Mouse (Mus musculus) embryonic facial prominence, embryonic 15.5 days (tissue): ENCODE results near the gene Aph1b. TPM values are rescaled to one million over a fixed set of nuclear protein-coding genes. Genes with fewer than 3 reads are reported as not detected.
"Not testable (repeated sequence)": the region's sequence is repeated elsewhere in the genome, so short reads cannot be mapped to it uniquely, and the experiment has no call there.

Experiments used
- ATAC-seq: fragments of 200-750 bp; cut with Nextera tagmentation; 2 replicates; pipeline ENCODE4 v1.8.0; 2017; ENCODE audit warnings: low read depth, moderate TSS enrichment; ENCODE audit not compliant: insufficient number of reproducible peaks, low FRiP score, low TSS enrichment
- H3K27ac ChIP-seq: fragments of 300-500 bp; sonication (generic); replicated peaks from 2 replicates; pipeline ENCODE4 v1.5.1; 2015; ENCODE audit warnings: mild to moderate bottlenecking, inconsistent platforms
- H3K27me3 ChIP-seq: fragments of 300-500 bp; sonication (generic); 2 replicates; pipeline ENCODE4 v1.6.1; 2015; ENCODE audit warnings: inconsistent platforms
- H3K36me3 ChIP-seq: fragments of 300-500 bp; sonication (generic); 2 replicates; pipeline ENCODE4 v1.6.1; 2015; ENCODE audit warnings: mild to moderate bottlenecking, inconsistent platforms
- H3K4me1 ChIP-seq: fragments of 300-500 bp; sonication (generic); 2 replicates; pipeline ENCODE4 v1.6.1; 2015; ENCODE audit warnings: inconsistent platforms
- H3K4me2 ChIP-seq: fragments of 300-500 bp; sonication (generic); replicated peaks from 2 replicates; pipeline ENCODE4 v1.6.1; 2015; ENCODE audit warnings: mild to moderate bottlenecking, inconsistent platforms
- H3K4me3 ChIP-seq: fragments of 300-500 bp; sonication (generic); replicated peaks from 2 replicates; pipeline ENCODE4 v1.5.1; 2015; ENCODE audit warnings: mild to moderate bottlenecking, inconsistent platforms
- H3K9ac ChIP-seq: fragments of 300-500 bp; sonication (generic); 2 replicates; pipeline ENCODE4 v1.6.1; 2015; ENCODE audit warnings: inconsistent platforms
- H3K9me3 ChIP-seq: fragments of 300-500 bp; sonication (generic); replicated peaks from 2 replicates; pipeline ENCODE4 v1.6.1; 2016; ENCODE audit warnings: inconsistent platforms
- WGBS: fragments of 180-500 bp; shearing (Covaris S2); methylation state at CpG from one replicate; pipeline ENCODE4 v1.1.7; 2015; 5-methylcytosine and 5-hydroxymethylcytosine counted together
- polyA plus RNA-seq: library from polyadenylated mRNA; unstranded; fragments of >200 nt; fragmentation: Nextera tagmentation; extraction: Ambion mirVana; gene quantifications from 2 replicates; pipeline ENCODE4 v1.2.1, GENCODE M21; 2015

The Aph1b gene
- 10.7 and 11.0 TPM in 2 replicates for polyA plus RNA-seq

- H3K4me3 ChIP-seq = peak within 1 kb of the TSS; percentile 77
- peak within 1 kb of the TSS; percentile 62 for H3K9ac ChIP-seq
- peak within 1 kb of the TSS; percentile 90 for H3K27ac ChIP-seq
- H3K9me3 ChIP-seq = no peaks in the 10 kb centered on the region
- H3K4me1 ChIP-seq = peaks cover 3% of the 10 kb centered on the region; the same call in 1 of the 2 replicates
- peak; percentile 98 for ATAC-seq
- no peaks in the 10 kb centered on the region for H3K36me3 ChIP-seq
- peak within 1 kb of the TSS; percentile 82 for H3K4me2 ChIP-seq
- WGBS = under 1% methylated on average over 42 of the region's 42 CpGs
- no peaks in the 10 kb centered on the region for H3K27me3 ChIP-seq
Measured at GRCm38 (mm10) chr9:66795464-66796324, at the start of gene Aph1b. Aph1b (minus strand) TSS chr9:66795490.

- H3K27me3 ChIP-seq = no peaks in the 10 kb centered on the region
- peak; percentile 64 for ATAC-seq
- H3K9me3 ChIP-seq = no peaks in the 10 kb centered on the region
- peak overlapping the region; percentile 73 for H3K4me3 ChIP-seq
- no peaks in the 10 kb centered on the region for H3K36me3 ChIP-seq
- H3K27ac ChIP-seq = peak overlapping the region; percentile 17; the same call in 1 of the 2 replicates
- H3K4me1 ChIP-seq = peaks cover 14% of the 10 kb centered on the region
- peak overlapping the region; percentile 89 for H3K4me2 ChIP-seq
- no peak overlapping the region for H3K9ac ChIP-seq
- 0% methylated on average over 24 of the region's 24 CpGs for WGBS
Measured at GRCm38 (mm10) chr9:66835097-66835480, 39.8 kb upstream of the Aph1b start.

- Histone ChIP-seq H3K36me3 (no peaks in the 10 kb centered on the region), H3K27ac (peak within 1 kb of the TSS; percentile 17; the same call in 1 of the 2 replicates), H3K4me2 (peak within 1 kb of the TSS; percentile 89), H3K27me3 (no peaks in the 10 kb centered on the region), H3K9ac (peak within 1 kb of the TSS; percentile 44), H3K9me3 (no peaks in the 10 kb centered on the region), H3K4me1 (peaks cover 14% of the 10 kb centered on the region), H3K4me3 (peak within 1 kb of the TSS; percentile 73)
- under 1% methylated on average over 58 of the region's 58 CpGs for WGBS
- peak; percentile 100 for ATAC-seq
Measured at GRCm38 (mm10) chr9:66834318-66835096, 39.2 kb upstream of the Aph1b start, which contains the start of gene Aph1c. Aph1c (minus strand) TSS chr9:66834726.

GRCm38 (mm10) chr9:66833851-66834250, 38.6 kb upstream of the Aph1b start:
- H3K4me3 ChIP-seq = peak overlapping the region; percentile 73
- H3K9me3 ChIP-seq = no peaks in the 10 kb centered on the region
- WGBS = 16% methylated on average over 7 of the region's 7 CpGs
- H3K27ac ChIP-seq = no peak overlapping the region
- no peaks in the 10 kb centered on the region for H3K27me3 ChIP-seq
- peaks cover 14% of the 10 kb centered on the region for H3K4me1 ChIP-seq
- no peak overlapping the region; the same call in 1 of the 2 replicates for H3K9ac ChIP-seq
- H3K4me2 ChIP-seq = peak overlapping the region; percentile 89
- H3K36me3 ChIP-seq = no peaks in the 10 kb centered on the region
- ATAC-seq = no peak

- Histone ChIP-seq H3K27me3 (no peaks in the 10 kb centered on the region), H3K9ac (no peak overlapping the region), H3K4me3 (no peak overlapping the region), H3K4me1 (peaks cover 14% of the 10 kb centered on the region), H3K9me3 (no peaks in the 10 kb centered on the region), H3K36me3 (no peaks in the 10 kb centered on the region), H3K4me2 (no peak overlapping the region), H3K27ac (no peak overlapping the region)
- no peak for ATAC-seq
- 47% methylated on average over 4 of the region's 4 CpGs for WGBS
Measured at GRCm38 (mm10) chr9:66832366-66832908, 37.1 kb upstream of the Aph1b start.

GRCm38 (mm10) chr9:66825990-66826389, 30.7 kb upstream of the Aph1b start:
- 27% methylated on average over 1 of the region's 1 CpGs for WGBS
- Histone ChIP-seq H3K36me3 (no peaks in the 10 kb centered on the region), H3K4me1 (no peaks in the 10 kb centered on the region), H3K27me3 (no peaks in the 10 kb centered on the region), H3K27ac (no peak overlapping the region), H3K4me3 (no peak overlapping the region), H3K4me2 (no peak overlapping the region), H3K9ac (no peak overlapping the region), H3K9me3 (no peaks in the 10 kb centered on the region)
- no peak for ATAC-seq

- not testable (repeated sequence) for H3K4me2 ChIP-seq, H3K4me3 ChIP-seq, H3K9ac ChIP-seq, H3K4me1 ChIP-seq, H3K27me3 ChIP-seq, ATAC-seq, H3K27ac ChIP-seq, H3K9me3 ChIP-seq, H3K36me3 ChIP-seq
- no CpG with 5 or more reads among the region's 5 CpGs for WGBS
Measured at GRCm38 (mm10) chr9:66822255-66822654, 27.0 kb upstream of the Aph1b start.

- H3K27ac ChIP-seq = no peak overlapping the region
- H3K9me3 ChIP-seq = no peaks in the 10 kb centered on the region
- no peaks in the 10 kb centered on the region for H3K36me3 ChIP-seq
- 66% methylated on average over 5 of the region's 5 CpGs for WGBS
- no peak overlapping the region for H3K4me3 ChIP-seq
- H3K4me1 ChIP-seq = no peaks in the 10 kb centered on the region
- H3K4me2 ChIP-seq = no peak overlapping the region
- no peak overlapping the region for H3K9ac ChIP-seq
- no peaks in the 10 kb centered on the region for H3K27me3 ChIP-seq
- no peak for ATAC-seq
Measured at GRCm38 (mm10) chr9:66820996-66821395, 25.7 kb upstream of the Aph1b start.

- Histone ChIP-seq H3K4me2 (no peak overlapping the region), H3K27me3 (no peaks in the 10 kb centered on the region), H3K4me1 (no peaks in the 10 kb centered on the region), H3K9ac (no peak overlapping the region), H3K27ac (no peak overlapping the region), H3K9me3 (no peaks in the 10 kb centered on the region), H3K4me3 (no peak overlapping the region), H3K36me3 (no peaks in the 10 kb centered on the region)
- WGBS = 31% methylated on average over 2 of the region's 2 CpGs
- ATAC-seq = no peak
Measured at GRCm38 (mm10) chr9:66813392-66813791, 18.1 kb upstream of the Aph1b start.

- H3K4me2 ChIP-seq = peak overlapping the region; percentile 52
- not testable (repeated sequence) for H3K27ac ChIP-seq, H3K4me1 ChIP-seq, H3K9me3 ChIP-seq, ATAC-seq, H3K9ac ChIP-seq, H3K36me3 ChIP-seq
- 4% methylated on average over 30 of the region's 37 CpGs for WGBS
- H3K4me3 ChIP-seq = peak overlapping the region; percentile 35
- peaks cover 19% of the 10 kb centered on the region for H3K27me3 ChIP-seq
Measured at GRCm38 (mm10) chr9:66805951-66806350, 10.7 kb upstream of the Aph1b start.

- Histone ChIP-seq H3K4me1 (no peaks in the 10 kb centered on the region), H3K27me3 (peaks cover 16% of the 10 kb centered on the region), H3K36me3 (no peaks in the 10 kb centered on the region), H3K9me3 (no peaks in the 10 kb centered on the region), H3K9ac (no peak overlapping the region), H3K4me2 (no peak overlapping the region), H3K4me3 (no peak overlapping the region), H3K27ac (no peak overlapping the region)
- ATAC-seq = no peak
- WGBS = 47% methylated on average over 12 of the region's 12 CpGs
Measured at GRCm38 (mm10) chr9:66801947-66802346, 6.7 kb upstream of the Aph1b start.
